Mouse (Mus musculus) cerebellum, adult 9-11 months (tissue): ENCODE data around the gene Gnai2.

Experiments used
- DNase-seq: peaks from one replicate; pipeline ENCODE4 v3.0.0; 2022

The Gnai2 gene

GRCm38 (mm10) chr9:107607653-107608245 is 27.4 kb downstream of the Gnai2 start:
- DNase-seq, result no peak

GRCm38 (mm10) chr9:107607036-107607435 is 28.1 kb downstream of the Gnai2 start:
- DNase-seq, result no peak

GRCm38 (mm10) chr9:107606591-107606990 is 28.6 kb downstream of the Gnai2 start:
- DNase-seq, result no peak

- no peak for DNase-seq
These were observed 30.0 kb downstream of the Gnai2 start for GRCm38 (mm10) chr9:107605041-107605661.

DNA sequence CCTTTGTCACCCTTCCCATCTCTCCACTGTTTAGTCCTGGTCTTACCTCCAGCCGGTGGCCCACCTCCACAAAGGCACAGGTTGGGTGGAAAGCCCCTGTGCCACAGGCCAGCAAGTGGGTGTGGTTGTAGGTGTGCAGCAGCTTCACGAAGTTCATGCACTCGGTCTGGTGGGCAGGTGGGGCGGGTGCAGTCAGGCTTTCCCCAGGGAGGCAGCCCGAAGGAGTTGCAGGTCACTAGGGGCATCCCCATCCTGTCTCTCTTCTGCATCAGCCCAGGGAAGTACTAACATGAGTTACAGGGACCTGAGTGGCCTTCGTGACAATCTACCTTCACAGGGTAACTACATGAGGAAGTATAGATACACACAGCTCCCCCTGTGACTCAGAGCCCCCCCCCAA is 31.9 kb downstream of the Gnai2 start:
- no peak for DNase-seq

DNA sequence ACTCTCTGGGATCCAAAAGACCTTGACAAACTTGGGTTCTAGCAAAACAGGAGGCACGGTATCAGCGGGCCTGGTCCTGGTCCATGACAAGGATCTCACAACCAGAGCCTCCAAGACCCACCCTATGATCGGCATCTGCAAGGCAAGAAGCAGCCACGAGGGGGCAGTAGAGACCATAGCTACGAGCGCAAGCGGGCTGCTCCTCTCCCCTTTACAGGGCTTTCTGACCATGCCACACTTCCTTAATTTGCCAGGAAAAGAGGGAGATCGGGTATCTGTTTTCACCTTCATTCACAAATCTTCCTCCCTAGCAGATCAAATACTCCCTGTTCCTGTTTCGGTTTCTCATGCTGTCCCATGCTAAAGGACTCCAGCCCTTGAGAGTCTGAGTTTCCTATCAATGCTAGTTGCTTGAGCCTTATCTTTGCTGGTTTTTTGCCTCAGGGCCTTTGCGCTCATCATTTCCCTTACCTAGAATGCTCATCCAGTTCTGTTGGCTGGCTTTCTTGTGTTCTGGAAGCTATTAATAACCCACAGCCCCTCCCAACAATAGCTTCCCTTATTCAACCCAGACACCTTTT is 33.0 kb downstream of the Gnai2 start:
- DNase-seq, result peak; percentile 88

- no peak for DNase-seq
These were observed 33.9 kb downstream of the Gnai2 start for GRCm38 (mm10) chr9:107601275-107601674.

GRCm38 (mm10) chr9:107600745-107601144 is 34.4 kb downstream of the Gnai2 start:
- no peak for DNase-seq

GRCm38 (mm10) chr9:107599842-107600241 is 35.3 kb downstream of the Gnai2 start:
- peak; percentile 75 for DNase-seq

- peak; percentile 30 for DNase-seq
These were observed 35.7 kb downstream of the Gnai2 start for GRCm38 (mm10) chr9:107599433-107599832.

DNA sequence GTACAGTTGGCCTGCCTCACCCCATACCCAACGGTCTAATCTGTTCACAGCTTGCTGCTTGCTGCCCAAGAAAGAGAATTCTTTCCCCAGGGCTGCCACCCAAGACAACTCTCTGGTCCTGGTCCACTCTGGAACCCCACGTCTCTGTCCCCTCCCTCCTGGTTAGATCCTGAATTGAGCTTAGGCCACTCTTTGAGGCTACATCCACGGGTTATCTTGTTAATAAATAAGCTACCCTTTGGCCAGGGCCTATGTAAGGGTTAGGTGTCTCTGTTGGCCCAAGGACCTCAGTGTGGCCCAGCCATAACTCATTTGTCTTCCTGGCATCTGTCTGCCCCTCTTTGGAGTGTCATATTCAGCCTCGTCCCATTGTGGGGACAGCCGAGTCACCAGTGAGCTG is 36.8 kb downstream of the Gnai2 start:
- DNase-seq, result no peak

GRCm38 (mm10) chr9:107596619-107597569 is 38.3 kb downstream of the Gnai2 start:
- DNase-seq, result no peak

DNA sequence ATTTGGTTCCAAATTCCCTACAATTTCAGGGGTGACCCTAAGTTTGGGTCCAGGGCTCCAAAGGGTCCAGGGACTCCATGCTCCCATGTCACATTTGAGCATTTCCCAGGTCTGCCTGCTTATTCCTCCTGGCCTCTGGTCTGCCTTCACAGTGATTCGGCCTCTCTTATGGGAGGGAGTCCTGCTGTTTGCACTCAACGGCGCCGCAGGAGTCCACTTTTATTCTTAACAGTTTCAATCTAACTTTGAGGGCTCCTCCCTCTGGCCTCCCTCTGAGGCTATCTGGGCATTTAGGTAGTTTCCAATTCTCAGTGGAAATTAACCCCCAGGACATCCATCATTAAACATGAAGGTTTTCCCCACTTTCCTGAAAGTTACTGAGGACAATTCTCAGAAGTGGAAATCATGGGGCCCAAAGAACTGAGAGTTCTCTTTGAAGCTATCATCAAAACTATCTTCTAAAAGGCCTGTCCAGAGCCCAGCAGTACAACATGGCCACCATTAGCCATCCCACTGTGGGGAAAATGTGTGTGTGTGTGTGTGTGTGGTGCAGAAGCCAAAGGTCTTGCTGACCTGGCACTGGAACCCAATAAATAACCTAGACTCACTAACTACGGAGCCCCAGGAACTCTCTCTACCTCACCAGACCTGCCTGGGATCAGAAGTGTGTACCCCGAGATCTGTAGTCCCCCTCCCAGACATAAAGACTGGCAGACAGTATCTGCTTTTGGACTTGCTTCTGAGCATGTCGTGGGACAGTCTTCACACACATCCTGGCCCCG is 40.7 kb downstream of the Gnai2 start:
- DNase-seq, result no peak

- peak; percentile 90 for DNase-seq
These were observed 41.8 kb downstream of the Gnai2 start for GRCm38 (mm10) chr9:107593101-107593976.

DNA sequence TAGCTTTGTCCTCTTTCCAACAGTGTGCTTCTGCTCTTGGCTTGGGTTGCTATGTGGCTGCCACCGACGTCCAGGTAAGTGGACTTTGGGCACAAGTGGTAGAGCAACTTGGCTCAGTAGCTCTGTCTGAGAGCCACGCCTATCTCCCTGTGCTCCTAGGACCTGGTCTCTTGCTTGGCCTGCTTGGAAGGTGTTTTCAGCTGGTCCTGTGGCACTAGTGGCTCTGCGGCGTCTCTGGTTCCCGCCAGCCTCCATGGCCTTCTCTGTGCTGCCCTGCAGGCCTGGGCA is 44.5 kb downstream of the Gnai2 start:
- no peak for DNase-seq

GRCm38 (mm10) chr9:107590058-107590772 is 45.0 kb downstream of the Gnai2 start:
- peak; percentile 76 for DNase-seq

DNA sequence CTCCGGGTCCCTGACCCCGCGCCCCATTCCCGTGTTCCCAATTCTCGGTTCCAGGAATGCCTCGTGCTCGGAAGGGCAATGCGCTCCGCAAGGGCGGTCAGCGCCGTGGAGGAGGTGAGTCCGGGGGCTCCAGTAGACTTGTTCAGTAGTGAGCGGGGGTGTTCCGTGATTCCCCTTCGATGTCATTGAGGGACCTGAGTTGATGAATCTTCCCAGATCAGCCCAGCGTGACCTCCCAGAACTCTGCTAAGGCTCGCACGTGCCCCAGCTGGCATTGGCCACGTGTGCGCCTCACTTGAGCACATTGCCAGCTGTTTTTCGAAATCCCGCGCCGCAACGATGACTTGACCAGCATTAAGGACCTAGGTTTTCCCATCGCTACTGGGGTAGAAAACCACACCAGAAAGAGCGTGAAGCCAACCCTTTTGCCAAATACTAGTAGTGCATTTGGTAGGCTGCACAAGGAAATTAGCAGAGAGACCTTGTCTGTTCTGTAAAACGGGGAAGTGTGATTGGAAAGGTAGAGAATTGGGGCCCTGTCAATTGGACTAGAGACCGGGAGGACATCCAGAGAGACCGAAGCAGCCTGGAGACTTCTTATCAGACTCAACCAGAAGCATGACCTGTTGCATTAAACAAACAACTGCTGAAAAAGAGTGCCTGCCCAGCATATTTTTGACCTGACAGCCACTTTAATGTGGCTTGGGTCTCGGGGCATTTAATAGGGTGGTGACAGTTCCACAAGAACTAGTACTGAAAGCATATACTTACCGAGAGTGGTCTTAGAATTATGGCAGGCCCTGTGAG is 47.1 kb downstream of the Gnai2 start:
- no peak for DNase-seq

DNA sequence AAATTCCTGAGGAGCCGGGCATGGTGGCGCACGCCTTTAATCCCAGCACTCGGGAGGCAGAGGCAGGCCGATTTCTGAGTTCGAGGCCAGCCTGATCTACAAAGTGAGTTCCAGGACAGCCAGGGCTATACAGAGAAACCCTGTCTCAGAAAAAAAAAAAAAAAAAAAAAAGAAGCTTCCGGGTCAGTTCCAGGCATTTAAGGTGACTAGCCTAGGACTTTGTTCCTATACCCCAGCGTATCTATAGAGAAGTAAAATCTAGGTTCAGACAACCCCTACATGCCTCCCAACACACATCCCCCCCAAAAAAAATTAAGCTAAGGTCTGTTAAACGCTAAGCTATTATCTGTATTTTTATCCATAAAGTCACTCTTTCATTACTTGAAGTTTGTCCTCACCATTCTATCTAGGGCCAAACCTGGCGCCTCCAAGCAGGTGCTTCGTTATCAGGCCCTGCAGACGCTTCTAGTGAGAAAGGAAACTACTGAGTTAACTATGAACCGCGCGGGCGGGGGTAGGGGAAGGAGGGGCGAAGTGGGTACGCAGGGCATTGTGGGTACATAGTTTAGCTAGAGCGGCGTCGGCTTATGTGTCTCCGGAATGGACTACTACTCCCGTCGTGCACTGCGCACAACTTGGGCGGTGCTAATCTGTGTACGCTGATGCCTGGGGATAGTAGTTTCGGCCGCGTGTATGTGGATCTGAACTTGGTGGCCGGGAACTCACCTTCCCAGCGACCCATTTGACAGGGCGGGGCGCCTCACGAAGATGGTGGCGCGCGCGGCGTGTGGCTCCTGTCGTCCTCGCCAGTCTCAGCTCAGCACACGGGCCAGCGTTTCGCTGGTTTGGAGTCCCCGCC is 48.0 kb downstream of the Gnai2 start, which contains the start of gene Ifrd2:
Gene Ifrd2, plus strand, starts transcription at position 669 of the 859 bp plus-strand sequence.
- DNase-seq, result peak; percentile 99

GRCm38 (mm10) chr9:107586504-107586903 is 48.7 kb downstream of the Gnai2 start:
- DNase-seq, result peak; percentile 72
